Mouse (Mus musculus): ENCODE measurements at regions not wholly inside any gene's neighbourhood (a gene's known extent, or its start where the extent isn't known, plus 50 kb on each side); places are given as distances from the start of the nearest gene placed in this dataset.
A peak's percentile ranks its signal among the peaks of the same experiment; 100 is the strongest.
"Not testable (repeated sequence)": the region's sequence is repeated elsewhere in the genome, so short reads cannot be mapped to it uniquely, and the experiment has no call there.

DNA sequence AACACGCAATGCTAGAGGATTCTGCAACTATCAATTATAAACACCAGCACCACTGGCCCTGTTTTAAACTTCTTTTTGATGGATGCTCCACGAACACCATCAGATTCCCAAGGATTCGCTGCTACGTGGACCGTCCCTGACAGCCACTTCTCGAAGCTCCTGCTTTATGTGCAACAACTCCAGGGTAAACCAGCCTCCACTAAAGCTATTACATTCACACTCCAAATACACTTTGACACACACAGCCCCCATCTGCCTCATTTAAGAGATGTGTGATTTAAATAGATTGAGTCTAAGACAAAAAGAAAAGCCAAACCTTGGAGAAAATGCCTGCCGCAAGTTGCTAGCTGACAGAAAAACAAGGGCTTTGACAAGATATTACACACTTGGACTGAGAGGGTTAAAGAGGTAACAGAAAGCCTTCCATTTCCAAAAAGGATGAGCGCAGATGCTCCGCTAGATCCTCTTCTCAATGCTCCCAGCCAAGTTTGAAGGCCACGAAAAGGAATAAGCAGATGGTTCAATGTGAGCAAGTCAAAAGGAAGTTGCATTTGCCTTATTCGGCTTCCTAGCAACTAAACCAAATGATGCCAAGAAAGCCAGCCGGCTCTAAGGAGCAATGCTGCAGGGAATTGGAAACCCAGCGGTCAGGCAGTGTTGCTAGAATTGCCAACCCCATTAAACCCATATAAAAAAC, 54.0 kb upstream of the Cnep1r1 start:
- DNase-seq (ENCODE audit: low spot score in 2 of 2), result no peak

- not testable (repeated sequence) for DNase-seq (ENCODE audit: low spot score in 2 of 2)
Measured at GRCm38 (mm10) chr8:88059107-88059506, 59.5 kb upstream of the Cnep1r1 start.

- no peak for DNase-seq (ENCODE audit: low spot score in 2 of 2)
Measured at GRCm38 (mm10) chr8:88057686-88058234, 60.8 kb upstream of the Cnep1r1 start.

- DNase-seq (ENCODE audit: low spot score in 2 of 2), result no peak
Measured at GRCm38 (mm10) chr8:88050651-88051050, 67.9 kb upstream of the Cnep1r1 start.

- no peak for DNase-seq (ENCODE audit: low spot score in 2 of 2)
Measured at GRCm38 (mm10) chr8:88049091-88049490, 69.5 kb upstream of the Cnep1r1 start.

GRCm38 (mm10) chr8:88045995-88046394, 72.6 kb upstream of the Cnep1r1 start:
- DNase-seq (ENCODE audit: low spot score in 2 of 2), result no peak

GRCm38 (mm10) chr8:88039286-88039685, 79.3 kb upstream of the Cnep1r1 start:
- DNase-seq (ENCODE audit: low spot score in 2 of 2), result no peak

- DNase-seq (ENCODE audit: low spot score in 2 of 2), result no peak
Measured at GRCm38 (mm10) chr8:88037994-88038393, 78.6 kb upstream of the Zfp423 start.

DNA sequence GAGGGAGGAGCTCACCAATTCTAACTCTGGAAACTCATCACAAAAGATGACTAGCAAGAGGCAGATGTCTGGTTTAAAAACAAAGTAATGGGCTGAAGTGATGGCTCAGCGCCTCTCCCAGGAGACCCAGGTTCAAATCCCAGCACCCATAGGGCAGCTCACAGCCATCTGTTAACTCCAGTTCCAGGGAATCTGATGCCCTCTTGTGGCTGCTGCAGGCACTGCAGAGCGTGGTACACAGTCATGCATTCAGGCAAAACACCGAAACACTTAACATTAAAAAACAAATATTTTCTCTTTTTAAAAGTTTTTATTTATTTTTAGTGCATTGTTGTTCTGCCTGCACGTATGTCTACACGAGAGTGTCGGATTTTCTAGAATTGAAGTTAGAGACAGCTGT, 73.7 kb upstream of the Zfp423 start:
- DNase-seq (ENCODE audit: low spot score in 2 of 2), result no peak

- DNase-seq (ENCODE audit: low spot score in 2 of 2), result no peak
Measured at GRCm38 (mm10) chr8:88024496-88024895, 65.1 kb upstream of the Zfp423 start.

DNA sequence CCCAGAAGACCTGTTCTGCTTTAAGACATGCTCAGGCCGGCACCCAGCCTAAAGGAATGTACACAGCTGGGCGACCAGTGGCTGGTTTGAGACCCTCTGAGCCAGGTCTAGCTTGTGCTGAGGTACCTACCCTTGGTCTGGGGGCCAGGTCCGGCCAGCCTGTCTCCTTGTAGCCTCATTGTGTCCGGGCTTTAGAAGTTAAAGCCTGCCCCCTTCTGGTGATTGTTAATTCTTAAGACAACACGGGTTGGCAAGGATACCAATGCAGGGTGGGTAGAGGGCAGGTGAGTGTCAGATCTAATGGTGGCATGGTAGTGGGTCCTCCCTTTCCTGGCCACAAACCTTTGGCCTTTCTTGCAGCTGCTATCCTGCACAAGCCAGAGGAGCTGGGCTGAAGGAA, 64.0 kb upstream of the Zfp423 start:
- DNase-seq (ENCODE audit: low spot score in 2 of 2), result no peak

DNA sequence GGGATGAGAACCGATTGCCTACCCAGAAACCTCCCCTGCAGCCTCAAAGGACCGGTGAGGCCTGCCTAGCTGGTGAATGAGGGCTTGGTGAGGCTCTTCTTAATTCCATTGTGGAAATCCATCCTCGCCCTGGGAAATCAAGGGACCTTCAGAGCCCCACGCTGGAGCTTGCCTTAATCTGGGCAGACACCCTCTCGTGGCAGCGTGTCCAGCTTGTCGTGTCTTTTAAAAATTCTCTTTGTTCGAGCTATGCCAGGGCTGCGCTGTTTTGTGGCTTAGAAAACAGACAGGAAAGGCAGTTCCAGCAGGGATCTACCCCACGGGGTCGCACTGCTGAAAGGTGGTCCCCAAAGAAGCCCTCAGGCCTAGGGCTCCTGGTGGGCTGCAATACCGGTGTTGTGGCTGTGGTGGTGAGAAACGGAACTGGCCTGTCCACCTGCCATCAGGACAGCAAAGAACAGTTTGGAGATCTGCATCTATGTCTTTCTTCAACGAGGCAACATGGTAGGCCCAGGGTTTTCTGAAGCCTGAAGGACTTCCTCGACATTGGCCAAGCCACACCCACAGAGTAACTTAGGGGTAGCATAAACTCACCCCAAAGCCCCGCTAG, 63.5 kb upstream of the Zfp423 start:
- no peak for DNase-seq (ENCODE audit: low spot score in 2 of 2)

DNA sequence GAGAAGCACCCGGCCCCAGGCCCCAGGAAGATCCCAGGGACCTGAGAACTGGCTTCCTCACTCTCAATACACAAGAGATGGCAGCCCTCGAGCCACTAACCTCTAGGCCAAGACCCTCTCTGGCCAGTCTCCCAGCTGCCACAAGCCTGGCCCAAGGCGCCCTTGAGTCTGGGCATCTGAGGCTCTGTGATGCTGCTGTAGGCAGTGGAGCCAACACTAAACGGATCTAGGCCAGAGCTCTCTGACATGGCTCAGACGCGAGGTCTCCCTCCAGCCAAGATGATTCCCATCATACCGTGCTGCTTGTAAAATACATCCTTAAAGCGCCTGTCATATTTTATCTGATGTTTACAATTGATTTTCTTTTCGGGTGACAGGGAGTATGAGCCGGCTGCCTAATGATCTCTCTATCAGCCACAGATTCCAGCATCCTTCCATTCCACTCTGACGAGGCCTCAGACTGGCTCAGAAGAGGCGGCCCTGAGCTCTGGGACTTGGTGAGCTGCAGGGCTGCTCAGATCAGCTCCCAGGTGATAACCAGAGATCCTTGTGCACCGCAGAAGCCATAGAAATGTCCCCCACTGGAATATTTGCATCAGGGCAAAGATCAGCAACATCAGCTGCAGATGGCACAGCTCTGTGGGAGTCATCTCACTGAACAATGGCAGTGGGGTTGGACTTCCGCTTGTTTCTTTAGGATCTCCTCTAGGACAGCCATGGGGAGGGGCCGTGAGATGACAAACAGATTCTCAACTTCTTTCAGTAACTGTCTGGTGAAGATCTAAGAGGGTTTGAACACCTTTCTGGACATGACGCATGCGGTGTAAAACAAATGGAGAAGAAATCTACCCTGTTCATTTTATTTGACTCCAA, 60.1 kb upstream of the Zfp423 start:
- DNase-seq (ENCODE audit: low spot score in 2 of 2), result peak in 1 of 2 experiments; percentile 52

DNA sequence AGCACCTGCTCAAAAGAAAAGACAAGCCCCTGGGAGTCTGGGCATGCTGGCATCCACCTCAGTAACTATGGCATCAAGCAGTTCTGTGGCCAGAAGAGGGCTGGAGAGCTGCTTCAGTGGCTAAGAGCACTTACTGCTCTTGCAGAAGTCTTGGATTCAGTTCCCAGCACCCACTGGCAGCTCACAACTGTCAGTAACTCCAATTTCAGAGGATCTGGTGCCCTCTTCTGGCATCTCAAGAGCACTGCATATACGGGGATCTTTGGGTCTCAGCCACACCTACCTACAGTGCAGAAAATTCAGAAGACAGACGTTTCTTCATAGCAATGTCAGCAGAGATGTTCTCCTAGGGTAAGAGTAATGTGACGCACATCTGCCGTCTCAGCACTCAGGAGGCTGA, 59.1 kb upstream of the Zfp423 start:
- no peak for DNase-seq (ENCODE audit: low spot score in 2 of 2)

DNA sequence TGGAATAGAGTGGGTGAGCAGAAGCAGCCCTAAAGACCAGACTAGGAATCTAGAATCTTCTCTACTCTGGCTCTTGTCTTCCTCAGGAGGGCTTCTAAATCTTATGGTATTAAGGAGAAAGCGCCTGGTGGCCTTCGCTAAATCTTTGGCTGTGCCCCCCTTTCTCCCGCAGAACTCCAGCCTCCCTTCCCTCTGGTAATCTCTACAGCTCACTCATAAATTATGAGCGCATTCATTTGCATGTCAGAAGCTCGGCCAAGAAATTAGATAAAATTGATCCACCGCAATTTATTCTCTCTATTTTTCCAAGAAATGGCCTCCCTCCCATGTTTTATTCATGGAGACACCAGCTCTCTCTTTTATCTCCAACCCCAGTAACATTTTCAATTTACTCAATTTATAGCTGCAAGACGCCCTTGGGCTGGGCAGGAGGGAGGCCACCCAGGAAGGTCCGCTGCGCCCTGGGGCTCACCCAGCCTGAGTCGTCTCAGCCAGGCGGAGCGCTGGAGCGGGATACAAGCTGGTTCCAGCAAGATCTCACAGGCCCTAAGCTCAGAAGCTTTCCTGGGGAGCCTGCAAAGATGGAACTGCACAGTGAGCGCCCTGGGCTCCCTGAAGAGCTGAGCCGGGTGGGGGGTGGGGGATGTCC, 52.9 kb upstream of the Zfp423 start:
- peak; percentile 69 to 74 for DNase-seq (ENCODE audit: low spot score in 2 of 2)

DNA sequence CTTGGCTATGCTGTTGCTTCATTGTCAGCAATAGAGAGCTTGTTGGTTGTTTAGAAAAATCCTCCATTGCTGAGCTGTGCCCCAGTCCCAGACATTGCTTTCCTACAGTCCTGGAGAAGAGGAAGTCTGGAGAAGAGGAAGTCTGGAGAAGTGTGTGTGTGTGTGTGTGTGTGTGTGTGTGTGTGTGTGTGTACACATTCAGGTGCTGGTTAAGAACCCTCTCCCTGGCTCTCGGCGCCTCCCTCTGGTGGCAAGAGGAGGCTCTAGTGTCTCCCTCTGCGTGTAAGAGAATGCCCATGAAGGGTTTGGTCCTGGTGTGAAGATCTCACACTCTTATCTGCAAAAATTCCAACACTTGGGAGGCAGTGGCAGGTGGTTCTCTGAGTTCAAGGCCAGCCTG, 51.2 kb upstream of the Zfp423 start:
- no peak for DNase-seq (ENCODE audit: low spot score in 2 of 2)

DNA sequence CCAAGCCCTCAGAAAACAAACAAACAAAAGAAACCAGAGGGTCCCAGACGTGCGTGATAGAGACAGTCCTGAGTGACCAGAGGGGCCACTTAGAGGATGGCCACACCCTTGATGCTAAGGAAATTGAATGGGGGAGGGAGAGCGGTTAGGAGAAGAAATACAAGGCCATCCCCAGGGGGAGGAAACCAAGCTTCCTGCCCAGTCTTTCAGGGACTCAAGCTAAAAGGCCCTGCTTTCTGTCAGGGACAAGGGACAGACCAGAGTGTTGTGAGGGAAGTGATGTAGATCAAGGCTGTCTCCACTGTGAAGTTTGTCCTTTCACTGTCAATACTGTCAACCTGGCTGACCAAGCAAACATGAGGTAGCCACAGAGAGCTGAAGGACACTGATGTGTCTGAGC, 50.5 kb upstream of the Zfp423 start:
- DNase-seq (ENCODE audit: low spot score in 2 of 2), result no peak
